In genomic region chr1:134910037-134910436, GRCm38 (mm10) we compare ENCODE assay signal across 19 mouse cellular contexts. TPM values are rescaled to one million over a fixed set of nuclear protein-coding genes. Genes with fewer than 3 reads are reported as not detected.
DNase-seq lines count a peak whose midpoint lies in the region; ATAC-seq lines count a peak whose summit lies in the region.
"Had no signal": no experiment of that assay in that cellular context is flagged by ENCODE, and none has a peak within 500 bp of the region (broad histone marks: within the 10 kb centered on the region; RNA-seq: fewer than 3 reads in every experiment).

No protein-coding gene starts in this region.

- peak; percentile 65 for ATAC-seq in heart, embryonic 11.5 days (replicated peaks; ENCODE audit: insufficient number of reproducible peaks, low FRiP score, low TSS enrichment)
- no peak for ATAC-seq in hindbrain, embryonic 13.5 days (ENCODE audit: low FRiP score)
- no peak for ATAC-seq in forebrain, embryonic 11.5 days (replicated peaks; ENCODE audit: low FRiP score)
- ATAC-seq: forebrain, embryonic 14.5 days; inflammation-experienced regulatory T-cells, adult 6 months had no signal

- intact Hi-C loops in heart, postnatal 14 days (cut with DNase I) = no loop called here

- WGBS in heart, embryonic 11.5 days (ENCODE audit: insufficient replicate concordance) = 22% methylated on average over 3 of the region's 3 CpGs
- 33% methylated on average over 3 of the region's 3 CpGs for WGBS in hindbrain, embryonic 13.5 days
- WGBS in forebrain, embryonic 11.5 days = 29% methylated on average over 3 of the region's 3 CpGs

- no peaks in the 10 kb centered on the region for H3K36me3 ChIP-seq in heart, embryonic 11.5 days (ENCODE audit: control insufficient read depth, insufficient read depth, low read length)
- no peaks in the 10 kb centered on the region for H3K36me3 ChIP-seq in hindbrain, embryonic 13.5 days
- H3K36me3 ChIP-seq in forebrain, embryonic 11.5 days (ENCODE audit: control insufficient read depth, insufficient read depth, low read length) = no peaks in the 10 kb centered on the region
- H3K36me3 ChIP-seq: neural tube, embryonic 15.5 days had no signal

- no peak overlapping the region for H3K9ac ChIP-seq in heart, embryonic 11.5 days (ENCODE audit: low read depth, low read length)
- H3K9ac ChIP-seq in hindbrain, embryonic 13.5 days = no peak overlapping the region
- H3K9ac ChIP-seq in forebrain, embryonic 11.5 days (ENCODE audit: low read length) = no peak overlapping the region
- H3K9ac ChIP-seq: lung, embryonic 14.5 days; neural tube, embryonic 15.5 days had no signal

- H3K4me2 ChIP-seq in heart, embryonic 11.5 days = peak overlapping the region; percentile 37
- H3K4me2 ChIP-seq in hindbrain, embryonic 13.5 days = no peak overlapping the region
- H3K4me2 ChIP-seq in forebrain, embryonic 11.5 days (ENCODE audit: low read depth, low read length, severe bottlenecking) = no peak overlapping the region
- H3K4me2 ChIP-seq: liver, embryonic 11.5 days; lung, embryonic 14.5 days; midbrain, embryonic 11.5 days; neural tube, embryonic 15.5 days had no signal

- H3K27ac ChIP-seq in heart, embryonic 11.5 days (ENCODE audit: low read depth, low read length) = peak overlapping the region; percentile 67
- H3K27ac ChIP-seq in hindbrain, embryonic 13.5 days = no peak overlapping the region
- no peak overlapping the region for H3K27ac ChIP-seq in forebrain, embryonic 11.5 days (ENCODE audit: low read depth, low read length)
- H3K27ac ChIP-seq: neural tube, embryonic 15.5 days had no signal

- no peaks in the 10 kb centered on the region for H3K27me3 ChIP-seq in heart, embryonic 11.5 days (ENCODE audit: control insufficient read depth, insufficient read depth, low read length)
- H3K27me3 ChIP-seq in hindbrain, embryonic 13.5 days = no peaks in the 10 kb centered on the region
- no peaks in the 10 kb centered on the region for H3K27me3 ChIP-seq in forebrain, embryonic 11.5 days (ENCODE audit: control insufficient read depth, insufficient read depth, low read length)
- H3K27me3 ChIP-seq: neural tube, embryonic 15.5 days had no signal

- H3K9me3 ChIP-seq in heart, embryonic 11.5 days (replicated peaks; ENCODE audit: control insufficient read depth, low read length) = no peaks in the 10 kb centered on the region
- H3K9me3 ChIP-seq in hindbrain, embryonic 13.5 days = no peaks in the 10 kb centered on the region
- no peaks in the 10 kb centered on the region for H3K9me3 ChIP-seq in forebrain, embryonic 11.5 days (ENCODE audit: control insufficient read depth, low read length)
- H3K9me3 ChIP-seq: neural tube, embryonic 15.5 days had no signal

- no peak overlapping the region for H3K4me3 ChIP-seq in heart, embryonic 11.5 days (ENCODE audit: low read depth, low read length)
- no peak overlapping the region for H3K4me3 ChIP-seq in hindbrain, embryonic 13.5 days
- H3K4me3 ChIP-seq in forebrain, embryonic 11.5 days (ENCODE audit: low read depth, low read length) = no peak overlapping the region
- H3K4me3 ChIP-seq: neural tube, embryonic 15.5 days had no signal

- DNase-seq in 3T3-L1 (ENCODE audit: low read depth, low spot score) (peak; percentile 17), R1 (ENCODE audit: low read depth, low spot score) (peak; percentile 10)
- DNase-seq in heart, postnatal 14 days = peak; percentile 42 to 63
- DNase-seq in ovary, postnatal 36 days (ENCODE audit: low spot score) = no peak
- no peak for DNase-seq in forebrain, embryonic 11.5 days (ENCODE audit: low spot score)
- DNase-seq: kidney, adult 9 months; kidney, postnatal 4 days; lung, embryonic 14.5 days; lung, postnatal 4 days; retina, postnatal 1 day; right cerebral cortex, postnatal 4 days; thymus, adult 2 months had no signal

- peaks cover 16% of the 10 kb centered on the region for H3K4me1 ChIP-seq in heart, embryonic 11.5 days (ENCODE audit: control insufficient read depth, insufficient read depth, low read length)
- H3K4me1 ChIP-seq in hindbrain, embryonic 13.5 days (replicated peaks) = 0 out of 2 replicates have a peak, but pooled peaks cover 4% of the 10 kb centered on the region
- H3K4me1 ChIP-seq in forebrain, embryonic 11.5 days (replicated peaks; ENCODE audit: control insufficient read depth, insufficient read depth, low read length) = no peaks in the 10 kb centered on the region
- H3K4me1 ChIP-seq: neural tube, embryonic 15.5 days had no signal

RNA-seq across cellular contexts. Expression of gene Ppp1r12b, which starts 45.7 kb away (rescaled TPM):
- polyA plus RNA-seq in heart, embryonic 11.5 days (2014; fragmentation: Nextera tagmentation; extraction: Ambion mirVana) = 23.2 and 26.7 TPM in 2 replicates
- total RNA-seq in heart, postnatal 14 days (2021) = 100 to 1,000 TPM; 140 to 142 TPM
- 12.4 and 14.9 TPM in 2 replicates for polyA plus RNA-seq in hindbrain, embryonic 13.5 days (2015; fragmentation: Nextera tagmentation; extraction: Ambion mirVana)
- 12.2 and 14.0 TPM in 2 replicates for polyA plus RNA-seq in forebrain, embryonic 11.5 days (2014; fragmentation: Nextera tagmentation; extraction: Ambion mirVana)

RNA-seq across cellular contexts. Expression of gene Ube2t, which starts 52.3 kb away (rescaled TPM):
- polyA plus RNA-seq in heart, embryonic 11.5 days (2014; fragmentation: Nextera tagmentation; extraction: Ambion mirVana) = 48.0 and 48.6 TPM in 2 replicates
- total RNA-seq in heart, postnatal 14 days (2021) = 1 to 10 TPM; 6.0 to 6.3 TPM
- 15.3 and 17.0 TPM in 2 replicates for polyA plus RNA-seq in hindbrain, embryonic 13.5 days (2015; fragmentation: Nextera tagmentation; extraction: Ambion mirVana)
- polyA plus RNA-seq in forebrain, embryonic 11.5 days (2014; fragmentation: Nextera tagmentation; extraction: Ambion mirVana) = 53.4 and 56.5 TPM in 2 replicates

Comparison
In these comparisons a context has a peak if more than half of its experiments do, and no peak if none do; other contexts are left out.
1. DNase-seq: peak in 3T3-L1 (single experiment), R1 (single experiment) and heart, postnatal 14 days (2 of 2); none in ovary, postnatal 36 days (single experiment) and forebrain, embryonic 11.5 days (single experiment).